Mouse (Mus musculus): ENCODE results near the gene Gm5065.

Gene Gm5065

GRCm38 (mm10) chr7:5350237-5350636 is at the start of gene Gm5065:
Gene Gm5065 (plus strand): TSS chr7:5350537.
- no peak for DNase-seq

GRCm38 (mm10) chr7:5327511-5327910 is 22.8 kb upstream of the Gm5065 start:
- no peak for DNase-seq

- no peak for DNase-seq
Measured at GRCm38 (mm10) chr7:5350935-5351334, 598 bp downstream of the Gm5065 start, which contains the start of gene Nlrp2. Gene Nlrp2 (minus strand): TSS chr7:5351035.

GRCm38 (mm10) chr7:5363599-5363998 is 13.3 kb downstream of the Gm5065 start:
- no peak for DNase-seq

- no peak for DNase-seq
Measured at GRCm38 (mm10) chr7:5366724-5367123, 16.4 kb downstream of the Gm5065 start.

- DNase-seq, result no peak
Measured at GRCm38 (mm10) chr7:5406201-5406600, 55.9 kb downstream of the Gm5065 start.

All from lung, postnatal 36 days (tissue).